Mouse (Mus musculus) intestine, postnatal 0 days (tissue): ENCODE data around the gene Lipm. TPM values are rescaled to one million over a fixed set of nuclear protein-coding genes. Genes with fewer than 3 reads are reported as not detected.

Experiments used
- ATAC-seq: fragments of 200-750 bp; cut with Nextera tagmentation; 2 replicates; pipeline ENCODE4 v1.8.0; 2017; ENCODE audit warnings: mild to moderate bottlenecking, moderate TSS enrichment, moderate library complexity
- H3K27ac ChIP-seq: fragments of 300-500 bp; sonication (generic); 2 replicates; pipeline ENCODE4 v1.5.1; 2014; ENCODE audit warnings: mild to moderate bottlenecking, low read depth, low read length, moderate library complexity
- H3K27me3 ChIP-seq: fragments of 300-500 bp; sonication (generic); replicated peaks from 2 replicates; pipeline ENCODE4 v1.6.1; 2014; ENCODE audit warnings: low read length, mixed read lengths; ENCODE audit not compliant: control insufficient read depth, insufficient read depth
- H3K36me3 ChIP-seq: fragments of 300-500 bp; sonication (generic); 2 replicates; pipeline ENCODE4 v1.6.1; 2014; ENCODE audit warnings: mild to moderate bottlenecking, moderate library complexity; ENCODE audit not compliant: control insufficient read depth, insufficient read depth
- H3K4me1 ChIP-seq: fragments of 300-500 bp; sonication (generic); replicated peaks from 2 replicates; pipeline ENCODE4 v1.6.1; 2014; ENCODE audit warnings: antibody characterized with exemption, low read length, mixed read lengths; ENCODE audit not compliant: control insufficient read depth, insufficient read depth
- H3K4me2 ChIP-seq: fragments of 300-500 bp; sonication (generic); replicated peaks from 2 replicates; pipeline ENCODE4 v1.6.1; 2014; ENCODE audit warnings: low read depth, mild to moderate bottlenecking, moderate library complexity
- H3K4me3 ChIP-seq: fragments of 300-500 bp; sonication (generic); 2 replicates; pipeline ENCODE4 v1.5.1; 2014; ENCODE audit warnings: low read depth, low read length
- H3K9ac ChIP-seq: fragments of 300-500 bp; sonication (generic); 2 replicates; pipeline ENCODE4 v1.6.1; 2014; ENCODE audit warnings: mild to moderate bottlenecking, low read depth, low read length
- H3K9me3 ChIP-seq: fragments of 300-500 bp; sonication (generic); 2 replicates; pipeline ENCODE4 v1.6.1; 2016; ENCODE audit warnings: mixed run types; ENCODE audit not compliant: control insufficient read depth
- CTCF ChIP-seq: sonication (generic); IDR thresholded peaks from 2 replicates; pipeline ENCODE4 v1.5.1; 2016; ENCODE audit warnings: low read depth, mild to moderate bottlenecking, control low read depth, antibody characterized with exemption, moderate library complexity
- WGBS: fragments of 180-500 bp; shearing (Covaris S2); extraction: QIAGEN DNeasy Blood & Tissue Kit; methylation state at CpG from one replicate; pipeline ENCODE4 v1.1.7; 2014; 5-methylcytosine and 5-hydroxymethylcytosine counted together
- polyA plus RNA-seq: library from polyadenylated mRNA; unstranded; fragments of >200 nt; fragmentation: Nextera tagmentation; extraction: Ambion mirVana; gene quantifications from 2 replicates; pipeline ENCODE4 v1.2.1, GENCODE M21; 2015

Lipm gene
- polyA plus RNA-seq, 1 experiment from 2014 or later: not detected

GRCm38 (mm10) chr19:34120107-34120731 lies 19.5 kb downstream of the Lipm start:
- 74% methylated on average over 3 of the region's 3 CpGs for WGBS
- Histone ChIP-seq H3K27ac (no peak overlapping the region), H3K4me2 (no peak overlapping the region), H3K9me3 (no peaks in the 10 kb centered on the region), H3K36me3 (no peaks in the 10 kb centered on the region), H3K27me3 (no peaks in the 10 kb centered on the region), H3K4me3 (no peak overlapping the region), H3K4me1 (no peaks in the 10 kb centered on the region), H3K9ac (no peak overlapping the region)
- no peak for TF ChIP-seq CTCF
- ATAC-seq: no peak

- Histone ChIP-seq H3K27ac (peak overlapping the region; percentile 84), H3K4me3 (no peak overlapping the region), H3K4me1 (no peaks in the 10 kb centered on the region), H3K4me2 (peak overlapping the region; percentile 28; the same call in 1 of the 2 replicates), H3K9me3 (no peaks in the 10 kb centered on the region), H3K36me3 (no peaks in the 10 kb centered on the region), H3K27me3 (no peaks in the 10 kb centered on the region), H3K9ac (no peak overlapping the region)
- ATAC-seq: peak; percentile 97
- peak; percentile 79 for TF ChIP-seq CTCF
- 58% methylated on average over 6 of the region's 6 CpGs for WGBS
These were observed 38.1 kb downstream of the Lipm start for GRCm38 (mm10) chr19:34138720-34139430.

- H3K27ac ChIP-seq: peak overlapping the region; percentile 84
These were observed 38.8 kb downstream of the Lipm start for GRCm38 (mm10) chr19:34139431-34140046.

GRCm38 (mm10) chr19:34148421-34148820 lies 47.7 kb downstream of the Lipm start:
- no peaks in the 10 kb centered on the region for H3K36me3 ChIP-seq
- TF ChIP-seq CTCF: no peak
- H3K4me2 ChIP-seq: no peak overlapping the region
- H3K27ac ChIP-seq: no peak overlapping the region
- ATAC-seq: no peak
- WGBS: 63% methylated on average over 4 of the region's 4 CpGs
- H3K27me3 ChIP-seq: no peaks in the 10 kb centered on the region
- H3K9ac ChIP-seq: no peak overlapping the region
- no peaks in the 10 kb centered on the region for H3K4me1 ChIP-seq
- no peaks in the 10 kb centered on the region for H3K9me3 ChIP-seq
- no peak overlapping the region for H3K4me3 ChIP-seq

More at GRCm38 (mm10) chr19:34139431-34140046, 38.8 kb downstream of the Lipm start:
- Histone ChIP-seq H3K4me2 (peak overlapping the region; percentile 28; the same call in 1 of the 2 replicates), H3K9me3 (no peaks in the 10 kb centered on the region), H3K27me3 (no peaks in the 10 kb centered on the region), H3K4me3 (no peak overlapping the region), H3K4me1 (no peaks in the 10 kb centered on the region), H3K9ac (no peak overlapping the region), H3K36me3 (no peaks in the 10 kb centered on the region)
- ATAC-seq: peak; percentile 96
- TF ChIP-seq CTCF: no peak
- 36% methylated on average over 3 of the region's 3 CpGs for WGBS

- no peak for ATAC-seq
- H3K4me2 ChIP-seq: no peak overlapping the region
- H3K9me3 ChIP-seq: no peaks in the 10 kb centered on the region
- no peaks in the 10 kb centered on the region for H3K36me3 ChIP-seq
- peak; percentile 83 for TF ChIP-seq CTCF
- 75% methylated on average over 1 of the region's 1 CpGs for WGBS
- no peaks in the 10 kb centered on the region for H3K4me1 ChIP-seq
- H3K9ac ChIP-seq: no peak overlapping the region
- no peaks in the 10 kb centered on the region for H3K27me3 ChIP-seq
- H3K27ac ChIP-seq: no peak overlapping the region
- no peak overlapping the region for H3K4me3 ChIP-seq
These were observed 51.2 kb downstream of the Lipm start for GRCm38 (mm10) chr19:34151909-34152308.

GRCm38 (mm10) chr19:34153263-34154144 lies 52.8 kb downstream of the Lipm start:
- H3K27ac ChIP-seq: no peak overlapping the region
- H3K4me3 ChIP-seq: no peak overlapping the region
- no peaks in the 10 kb centered on the region for H3K27me3 ChIP-seq
- no peaks in the 10 kb centered on the region for H3K36me3 ChIP-seq
- H3K4me2 ChIP-seq: no peak overlapping the region
- no peaks in the 10 kb centered on the region for H3K9me3 ChIP-seq
- 81% methylated on average over 6 of the region's 6 CpGs for WGBS
- H3K4me1 ChIP-seq: no peaks in the 10 kb centered on the region
- TF ChIP-seq CTCF: no peak
- no peak for ATAC-seq
- no peak overlapping the region for H3K9ac ChIP-seq
